Mouse (Mus musculus) liver, embryonic 12.5 days (tissue): ENCODE results near the gene Tdrd12. TPM values are rescaled to one million over a fixed set of nuclear protein-coding genes. Genes with fewer than 3 reads are reported as not detected.

ENCODE experiments used
- polyA plus RNA-seq: library from polyadenylated mRNA; unstranded; fragments of >200 nt; fragmentation: Nextera tagmentation; extraction: Ambion mirVana; gene quantifications from 2 replicates; pipeline ENCODE4 v1.2.1, GENCODE M21; 2016

Tdrd12 gene
- polyA plus RNA-seq, 1 experiment from 2014 or later: not detected

Other genes starting within 250 kb of the Tdrd12 start
- 9.6 and 10.6 TPM in 2 replicates for gene Gpatch1, start 219.3 kb downstream of the Tdrd12 start, polyA plus RNA-seq
- 4.6 and 5.5 TPM in 2 replicates for gene Rhpn2, start 203.6 kb downstream of the Tdrd12 start, polyA plus RNA-seq
- gene Faap24, start 140.9 kb downstream of the Tdrd12 start, polyA plus RNA-seq: 34.4 and 34.7 TPM in 2 replicates
- gene Cep89, start 140.7 kb downstream of the Tdrd12 start, polyA plus RNA-seq: 25.5 and 25.9 TPM in 2 replicates
- 2.2 and 3.2 TPM in 2 replicates for gene Slc7a9, start 88.9 kb downstream of the Tdrd12 start, polyA plus RNA-seq
- 99.9 and 102 TPM in 2 replicates for gene Nudt19, start 18.6 kb upstream of the Tdrd12 start, polyA plus RNA-seq
- gene Rgs9bp, start 47.8 kb upstream of the Tdrd12 start, polyA plus RNA-seq: 0.06 and 0.11 TPM in 2 replicates
- gene Ankrd27, start 48.5 kb upstream of the Tdrd12 start, polyA plus RNA-seq: 43.1 and 45.5 TPM in 2 replicates
- gene Pdcd5, start 109.8 kb upstream of the Tdrd12 start, polyA plus RNA-seq: 193 and 197 TPM in 2 replicates
- gene Dpy19l3, start 216.7 kb upstream of the Tdrd12 start, polyA plus RNA-seq: 9.0 and 12.5 TPM in 2 replicates